Mouse (Mus musculus) liver, postnatal 0 days (tissue): ENCODE data around the gene Cebpa.

Source experiments
- CTCF ChIP-seq: sonication (generic); IDR thresholded peaks from 2 replicates; pipeline ENCODE4 v1.5.1; 2016; ENCODE audit warnings: antibody characterized with exemption, low read depth
- EP300 ChIP-seq: IDR thresholded peaks from 2 replicates; pipeline ENCODE4 v1.6.1; 2016; ENCODE audit warnings: antibody characterized with exemption, low read depth, mild to moderate bottlenecking

DNA sequence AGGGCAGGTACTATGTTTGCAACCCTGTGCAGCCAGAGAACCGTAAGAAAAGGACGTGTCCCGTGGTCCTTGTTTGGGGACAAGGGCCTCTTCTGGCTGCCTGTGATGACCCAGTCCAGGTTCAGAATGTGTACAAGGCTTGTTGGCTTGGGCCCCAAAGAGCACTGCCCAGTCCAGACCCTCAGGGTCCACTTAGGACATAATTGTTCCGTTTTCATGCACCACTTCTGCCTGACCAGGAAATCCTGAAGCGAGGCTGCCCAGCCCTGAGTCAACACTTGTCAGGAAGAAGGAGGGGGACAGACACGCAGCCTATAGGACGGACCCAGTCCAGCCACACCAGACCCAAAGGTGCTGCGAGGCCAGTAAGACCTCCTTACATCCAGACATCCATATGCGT lies 26.0 kb downstream of the Cebpa start:
- TF ChIP-seq CTCF (no peak), EP300 (no peak)
